Mouse (Mus musculus): ENCODE results near the gene Map4k3.
"Not testable (repeated sequence)": the region's sequence is repeated elsewhere in the genome, so short reads cannot be mapped to it uniquely, and the experiment has no call there.

The Map4k3 gene

GRCm38 (mm10) chr17:80624979-80625378 is 103.3 kb downstream of the Map4k3 start:
- no peak for DNase-seq

- no peak for DNase-seq
These were observed 106.6 kb downstream of the Map4k3 start for GRCm38 (mm10) chr17:80621691-80622090.

- peak; percentile 76 to 82 for DNase-seq
These were observed 107.4 kb downstream of the Map4k3 start for GRCm38 (mm10) chr17:80620786-80621423.

- no peak for DNase-seq
These were observed 108.7 kb downstream of the Map4k3 start for GRCm38 (mm10) chr17:80619556-80619955.

- no peak for DNase-seq
These were observed 109.4 kb downstream of the Map4k3 start for GRCm38 (mm10) chr17:80618890-80619289.

GRCm38 (mm10) chr17:80603806-80604205 is 124.5 kb downstream of the Map4k3 start:
- no peak for DNase-seq

- no peak for DNase-seq
These were observed 125.1 kb downstream of the Map4k3 start for GRCm38 (mm10) chr17:80603079-80603625.

- DNase-seq = peak; percentile 65 to 68
These were observed 126.9 kb downstream of the Map4k3 start for GRCm38 (mm10) chr17:80601371-80601770.

- no peak for DNase-seq
These were observed 145.2 kb downstream of the Map4k3 start for GRCm38 (mm10) chr17:80583051-80583450.

GRCm38 (mm10) chr17:80579901-80580300 is 148.4 kb downstream of the Map4k3 start:
- no peak for DNase-seq

GRCm38 (mm10) chr17:80579089-80579488 is 149.2 kb downstream of the Map4k3 start:
- DNase-seq = no peak

GRCm38 (mm10) chr17:80578041-80578440 is 150.2 kb downstream of the Map4k3 start:
- DNase-seq = no peak

GRCm38 (mm10) chr17:80577639-80578038 is 150.6 kb downstream of the Map4k3 start, which contains the start of gene Cdkl4:
Gene Cdkl4 (minus strand): TSS chr17:80577813.
- no peak for DNase-seq

GRCm38 (mm10) chr17:80577214-80577613 is 151.1 kb downstream of the Map4k3 start:
- peak; percentile 69 to 77 for DNase-seq

GRCm38 (mm10) chr17:80575008-80575407 is 153.3 kb downstream of the Map4k3 start:
- no peak for DNase-seq

- no peak for DNase-seq
These were observed 153.8 kb downstream of the Map4k3 start for GRCm38 (mm10) chr17:80574471-80574965.

- DNase-seq = no peak
These were observed 155.9 kb downstream of the Map4k3 start for GRCm38 (mm10) chr17:80572187-80572935.

- no peak for DNase-seq
These were observed 156.8 kb downstream of the Map4k3 start for GRCm38 (mm10) chr17:80571460-80571859.

GRCm38 (mm10) chr17:80569718-80570117 is 158.6 kb downstream of the Map4k3 start:
- DNase-seq = not testable (repeated sequence)

GRCm38 (mm10) chr17:80568842-80569601 is 159.3 kb downstream of the Map4k3 start:
- no peak for DNase-seq

- no peak for DNase-seq
These were observed 159.8 kb downstream of the Map4k3 start for GRCm38 (mm10) chr17:80568441-80568840.

GRCm38 (mm10) chr17:80564611-80564924 is 163.7 kb downstream of the Map4k3 start:
- DNase-seq = peak in 1 of 2 experiments; percentile 28
